Mouse (Mus musculus) kidney, adult 2 months (tissue): ENCODE results near the gene Kazald1. TPM values are rescaled to one million over a fixed set of nuclear protein-coding genes. Genes with fewer than 3 reads are reported as not detected.
A peak's percentile ranks its signal among the peaks of the same experiment; 100 is the strongest.

Experiments used
- DNase-seq: peaks from one replicate; pipeline ENCODE4 v3.0.0; 2021
- H3K27ac ChIP-seq: fragments of 200-500 bp; 2 replicates; pipeline ENCODE4 v1.5.1; 2012; ENCODE audit warnings: low read depth, low read length, control low read depth, inconsistent platforms; ENCODE audit not compliant: insufficient read depth
- H3K27me3 ChIP-seq: fragments of 200-500 bp; replicated peaks from 2 replicates; pipeline ENCODE4 v1.6.1; 2012; ENCODE audit warnings: mild to moderate bottlenecking, moderate library complexity, low read length, inconsistent platforms; ENCODE audit not compliant: control insufficient read depth, insufficient read depth
- H3K36me3 ChIP-seq: fragments of 200-500 bp; 2 replicates; pipeline ENCODE4 v1.6.1; 2012; ENCODE audit warnings: mild to moderate bottlenecking, moderate library complexity, low read length, inconsistent platforms; ENCODE audit not compliant: control insufficient read depth, insufficient read depth
- H3K4me1 ChIP-seq: fragments of 200-500 bp; 2 replicates; pipeline ENCODE4 v1.6.1; 2011; ENCODE audit warnings: low read length; ENCODE audit not compliant: control insufficient read depth, insufficient read depth
- H3K4me3 ChIP-seq: fragments of 200-500 bp; 2 replicates; pipeline ENCODE4 v1.5.1; 2011; ENCODE audit warnings: mild to moderate bottlenecking, low read depth, low read length, control low read depth; ENCODE audit not compliant: insufficient read depth
- CTCF ChIP-seq: fragments of 200-500 bp; conservative IDR thresholded peaks from 2 replicates; pipeline ENCODE4 v1.5.1; 2011; ENCODE audit warnings: low read depth, mild to moderate bottlenecking, control low read depth, low read length, moderate library complexity, mixed read lengths; ENCODE audit not compliant: insufficient read depth, insufficient read length
- POLR2A ChIP-seq: fragments of 200-500 bp; IDR thresholded peaks from one replicate; pipeline ENCODE4 v1.6.1; 2011; ENCODE audit warnings: low read depth, low read length, control low read depth
- WGBS: fragments of 180-500 bp; shearing (Covaris S2); methylation state at CpG from one replicate; pipeline ENCODE4 v1.1.7; 2018; 5-methylcytosine and 5-hydroxymethylcytosine counted together
- polyA plus RNA-seq: library from polyadenylated mRNA; depleted of rRNA; stranded (reverse); fragments of >200 nt; gene quantifications from 2 replicates; pipeline ENCODE4 v1.2.3, GENCODE M21; 2012

The Kazald1 gene
- polyA plus RNA-seq, 1 experiment = 1.9 TPM

DNA sequence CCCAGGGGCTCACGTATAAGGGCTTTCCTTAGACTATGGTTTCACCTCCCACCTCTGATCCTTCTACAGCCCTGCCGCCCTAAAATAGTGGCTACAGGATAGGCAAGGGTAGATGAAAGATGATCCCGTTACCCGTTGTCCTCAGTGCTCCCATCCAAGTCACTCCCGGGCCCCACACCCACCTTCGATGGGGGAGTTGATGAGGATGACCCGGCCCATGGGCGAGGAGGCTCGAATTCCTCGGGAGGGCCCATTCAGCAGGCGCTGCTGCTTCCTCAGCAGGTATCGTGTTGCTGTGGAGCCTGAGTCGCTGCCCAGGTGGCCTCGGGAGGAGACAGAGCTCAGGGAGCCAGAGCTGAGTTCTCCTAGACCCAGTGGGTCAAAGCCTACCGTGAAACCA is 29.8 kb upstream of the Kazald1 start:
- no peak for TF ChIP-seq POLR2A
- TF ChIP-seq CTCF = no peak
- WGBS = 39% methylated on average over 15 of the region's 15 CpGs
- no peaks in the 10 kb centered on the region; the same call in 1 of the 2 replicates for H3K27me3 ChIP-seq
- H3K4me1 ChIP-seq = no peaks in the 10 kb centered on the region
- no peak overlapping the region for H3K27ac ChIP-seq
- H3K36me3 ChIP-seq = no peaks in the 10 kb centered on the region
- DNase-seq = no peak
- H3K4me3 ChIP-seq = no peak overlapping the region

DNA sequence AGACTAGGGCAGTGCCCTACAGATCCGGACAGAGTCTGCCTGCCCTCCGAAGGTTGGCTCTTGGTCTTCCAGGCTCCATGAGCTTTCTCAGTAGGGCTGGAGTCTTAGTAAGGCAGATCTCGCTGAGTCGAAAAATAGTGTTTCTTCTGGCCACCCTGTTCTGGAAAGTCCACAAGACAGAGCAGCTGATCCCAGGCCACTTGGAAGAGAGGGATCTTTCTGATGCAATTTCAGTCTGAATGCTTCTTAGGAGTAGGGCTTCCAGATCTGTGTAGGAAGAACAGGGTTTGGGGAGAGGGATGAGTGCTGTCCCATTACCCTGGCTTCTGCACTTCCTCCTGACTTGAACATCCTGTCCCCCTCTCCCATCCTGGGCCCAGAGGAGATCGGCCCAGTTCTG is 29.4 kb upstream of the Kazald1 start, which contains the start of gene Pdzd7:
Gene Pdzd7, minus strand, starts transcription at position 67 of the 400 bp plus-strand sequence.
- H3K4me3 ChIP-seq = peak within 1 kb of the TSS; percentile 50
- no peak for TF ChIP-seq CTCF
- TF ChIP-seq POLR2A = no peak
- DNase-seq = no peak
- no peaks in the 10 kb centered on the region for H3K4me1 ChIP-seq
- 62% methylated on average over 5 of the region's 5 CpGs for WGBS
- H3K36me3 ChIP-seq = no peaks in the 10 kb centered on the region
- no peaks in the 10 kb centered on the region; the same call in 1 of the 2 replicates for H3K27me3 ChIP-seq
- no peak within 1 kb of the TSS for H3K27ac ChIP-seq

DNA sequence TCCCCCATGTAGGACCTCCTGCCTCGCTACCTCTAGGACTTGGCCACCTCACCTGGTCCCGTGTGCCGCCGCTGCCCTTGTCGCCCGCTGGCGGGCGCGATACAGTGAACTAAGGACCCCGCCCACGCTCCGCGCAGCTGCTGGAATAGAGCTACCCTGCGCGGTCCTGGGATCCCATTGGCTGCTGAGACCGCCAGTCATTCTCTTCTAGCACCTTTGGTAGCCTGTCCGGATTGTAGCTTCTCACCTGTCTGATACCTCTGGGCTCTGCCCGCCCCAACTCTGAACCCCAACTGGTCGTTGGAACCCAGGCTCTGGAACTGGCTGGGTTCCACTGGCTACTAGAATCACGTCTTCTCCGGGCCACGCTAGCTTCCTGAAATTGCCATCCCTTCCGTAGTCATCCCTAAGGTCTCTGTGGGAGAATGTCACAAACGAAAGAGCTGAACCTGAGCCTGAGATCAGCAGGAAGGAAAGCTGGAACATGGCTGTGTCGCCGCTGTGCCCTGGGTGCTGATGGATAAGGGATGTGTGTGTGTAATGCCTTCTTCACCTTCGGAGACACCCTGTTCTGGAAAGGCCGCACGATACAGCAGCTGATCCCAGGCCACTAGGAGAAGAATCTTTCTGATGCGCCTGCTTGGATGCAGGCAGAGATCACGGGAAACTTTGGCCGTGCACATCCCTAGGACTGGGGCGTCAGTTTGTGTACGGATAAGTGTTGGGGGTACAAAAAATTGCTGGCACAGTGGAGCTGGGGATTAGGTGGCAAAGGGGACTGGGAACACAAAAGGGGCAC is 28.3 kb upstream of the Kazald1 start:
- TF ChIP-seq POLR2A (no peak), CTCF (no peak)
- H3K27ac ChIP-seq = peak overlapping the region; percentile 87
- H3K27me3 ChIP-seq = no peaks in the 10 kb centered on the region; the same call in 1 of the 2 replicates
- H3K4me1 ChIP-seq = no peaks in the 10 kb centered on the region
- WGBS = under 1% methylated on average over 34 of the region's 34 CpGs
- DNase-seq = peak; percentile 93
- peak overlapping the region; percentile 50 for H3K4me3 ChIP-seq
- H3K36me3 ChIP-seq = no peaks in the 10 kb centered on the region

DNA sequence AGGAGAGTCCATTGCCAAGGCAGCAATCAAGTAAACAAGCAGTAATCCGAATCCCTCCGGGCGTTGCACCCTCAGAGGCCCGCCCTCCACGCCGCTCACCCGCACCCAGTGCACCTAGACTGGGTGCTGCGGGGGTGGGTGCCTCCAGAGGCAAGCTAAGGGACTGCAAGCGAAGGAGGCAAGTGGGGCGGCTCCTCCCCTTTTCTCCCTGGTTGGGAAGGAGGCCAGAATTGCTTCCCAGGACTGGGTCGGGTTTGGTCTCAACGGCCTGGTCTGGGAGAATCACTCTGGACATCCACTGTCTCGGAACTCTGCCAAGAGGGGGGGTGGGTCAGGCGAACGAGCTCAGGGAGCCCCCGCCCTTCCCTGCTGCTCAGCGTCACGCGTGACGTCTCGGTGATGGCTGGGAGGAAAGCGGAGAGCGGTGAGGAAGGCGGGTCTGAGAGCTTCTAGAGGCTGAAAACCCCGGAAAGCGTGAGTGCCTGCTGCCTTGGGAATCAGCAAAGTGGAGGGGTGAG is 27.6 kb upstream of the Kazald1 start, which contains the start of gene Sfxn3:
Gene Sfxn3, plus strand, starts transcription at position 87 of the 518 bp plus-strand sequence.
- H3K27me3 ChIP-seq = no peaks in the 10 kb centered on the region; the same call in 1 of the 2 replicates
- peak; percentile 95 for DNase-seq
- WGBS = under 1% methylated on average over 26 of the region's 26 CpGs

DNA sequence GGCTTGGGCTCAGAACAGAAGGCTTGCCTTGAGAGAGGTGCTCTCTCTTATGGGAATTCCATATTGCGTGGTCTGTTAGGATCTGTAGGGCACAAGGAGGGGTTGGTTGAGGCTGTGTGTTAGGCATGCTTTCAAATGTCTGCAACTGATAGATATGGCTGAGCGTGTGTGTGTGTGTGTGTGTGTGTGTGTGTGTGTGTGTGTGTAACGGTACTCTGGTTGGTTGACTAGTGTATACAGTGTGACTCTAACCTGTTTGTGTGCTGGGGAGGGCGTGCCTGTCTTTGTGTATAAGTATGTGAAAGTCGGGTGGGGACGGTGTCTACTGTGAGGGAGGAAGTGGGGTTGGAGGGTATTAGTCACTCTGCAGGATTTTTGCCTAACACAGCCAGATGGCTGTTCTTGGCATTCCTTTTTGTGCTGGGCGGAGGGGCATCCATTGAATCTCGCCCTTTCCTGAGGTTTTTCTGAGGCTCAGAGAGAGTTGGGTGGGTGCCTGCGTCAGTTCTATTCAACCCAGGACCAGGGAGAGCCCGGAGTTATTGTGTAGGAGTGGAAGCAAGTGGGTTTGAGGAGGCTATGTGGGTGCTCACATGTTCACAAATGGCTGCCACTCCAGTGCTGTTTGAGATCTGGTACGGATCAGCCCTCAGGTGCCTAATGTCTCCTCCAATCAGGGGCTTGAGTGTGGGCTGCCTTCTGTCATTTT is 27.0 kb upstream of the Kazald1 start:
- H3K4me1 ChIP-seq = no peaks in the 10 kb centered on the region
- peak; percentile 50 for DNase-seq
- H3K36me3 ChIP-seq = no peaks in the 10 kb centered on the region
- no peaks in the 10 kb centered on the region for H3K27me3 ChIP-seq
- peak overlapping the region; percentile 87 for H3K27ac ChIP-seq
- TF ChIP-seq CTCF (no peak), POLR2A (no peak)
- WGBS = 19% methylated on average over 11 of the region's 11 CpGs
- peak overlapping the region; percentile 50 for H3K4me3 ChIP-seq

More for the DNA sequence above, 27.6 kb upstream of the Kazald1 start, which contains the start of gene Sfxn3:
- Histone ChIP-seq H3K4me1 (no peaks in the 10 kb centered on the region), H3K36me3 (no peaks in the 10 kb centered on the region), H3K4me3 (peak within 1 kb of the TSS; percentile 50), H3K27ac (peak within 1 kb of the TSS; percentile 87)
- TF ChIP-seq POLR2A = no peak
- peak; percentile 64 for TF ChIP-seq CTCF

DNA sequence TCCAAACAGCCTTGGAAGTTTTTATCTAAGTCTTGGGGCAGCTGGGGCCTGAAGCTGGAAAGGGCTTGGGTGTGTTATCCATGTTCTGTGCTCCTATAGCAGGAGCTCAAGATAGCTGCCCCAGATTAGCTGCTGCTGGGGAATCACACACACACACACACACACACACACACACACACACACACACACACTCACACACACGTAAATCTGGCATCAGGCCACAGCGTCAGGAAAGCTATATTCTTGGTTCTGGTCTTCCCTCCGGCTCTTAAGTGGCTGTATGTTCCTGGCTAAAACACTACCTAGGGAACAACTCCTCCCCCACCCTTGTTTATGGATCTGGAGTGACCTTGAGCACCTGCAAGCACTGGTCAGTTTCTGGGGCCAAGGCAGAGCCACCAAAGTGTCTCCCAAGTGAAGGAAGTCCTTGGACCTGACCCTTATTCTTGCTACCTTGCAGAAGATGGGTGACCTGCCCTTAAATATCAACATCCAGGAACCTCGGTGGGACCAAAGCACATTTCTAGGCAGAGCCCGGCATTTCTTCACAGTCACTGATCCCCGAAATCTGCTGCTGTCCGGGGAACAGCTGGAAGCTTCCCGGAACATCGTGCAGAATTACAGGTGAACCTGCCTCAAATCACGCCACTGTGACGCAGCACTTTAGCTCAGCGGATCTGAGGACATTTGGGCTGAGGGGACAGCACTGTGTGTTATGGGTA is 26.2 kb upstream of the Kazald1 start:
- Histone ChIP-seq H3K36me3 (no peaks in the 10 kb centered on the region), H3K4me3 (peak overlapping the region; percentile 50), H3K27me3 (no peaks in the 10 kb centered on the region), H3K4me1 (no peaks in the 10 kb centered on the region), H3K27ac (peak overlapping the region; percentile 87)
- TF ChIP-seq CTCF (no peak), POLR2A (no peak)
- peak; percentile 36 for DNase-seq
- WGBS = 64% methylated on average over 12 of the region's 12 CpGs
